Mouse (Mus musculus) neural tube, embryonic 14.5 days (tissue): Measurements from ENCODE around the gene Cnr1. TPM values are rescaled to one million over a fixed set of nuclear protein-coding genes. Genes with fewer than 3 reads are reported as not detected.

ENCODE experiments used
- ATAC-seq: fragments of 200-750 bp; cut with Nextera tagmentation; 2 replicates; pipeline ENCODE4 v1.8.0; 2017; ENCODE audit warnings: low read depth, mild to moderate bottlenecking, moderate TSS enrichment, moderate library complexity
- H3K27ac ChIP-seq: fragments of 300-500 bp; sonication (generic); 2 replicates; pipeline ENCODE4 v1.5.1; 2014; ENCODE audit warnings: low read depth, mild to moderate bottlenecking, control low read depth, low read length, moderate library complexity, mixed read lengths
- H3K27me3 ChIP-seq: fragments of 300-500 bp; sonication (generic); 2 replicates; pipeline ENCODE4 v1.6.1; 2014; ENCODE audit warnings: low read length; ENCODE audit not compliant: control insufficient read depth, insufficient read depth
- H3K36me3 ChIP-seq: fragments of 300-500 bp; sonication (generic); 2 replicates; pipeline ENCODE4 v1.6.1; 2014; ENCODE audit warnings: low read length, mixed read lengths; ENCODE audit not compliant: control insufficient read depth, insufficient read depth
- H3K4me1 ChIP-seq: fragments of 300-500 bp; sonication (generic); 2 replicates; pipeline ENCODE4 v1.6.1; 2014; ENCODE audit warnings: low read length; ENCODE audit not compliant: control insufficient read depth, insufficient read depth
- H3K4me2 ChIP-seq: fragments of 300-500 bp; sonication (generic); 2 replicates; pipeline ENCODE4 v1.6.1; 2014; ENCODE audit warnings: mild to moderate bottlenecking, low read depth, low read length, control low read depth
- H3K4me3 ChIP-seq: fragments of 300-500 bp; sonication (generic); 2 replicates; pipeline ENCODE4 v1.5.1; 2014; ENCODE audit warnings: low read depth, low read length, control low read depth, mixed read lengths
- H3K9ac ChIP-seq: fragments of 300-500 bp; sonication (generic); replicated peaks from 2 replicates; pipeline ENCODE4 v1.6.1; 2014; ENCODE audit warnings: low read depth, mild to moderate bottlenecking, control low read depth, low read length, mixed read lengths
- H3K9me3 ChIP-seq: fragments of 300-500 bp; sonication (generic); 2 replicates; pipeline ENCODE4 v1.6.1; 2016; ENCODE audit warnings: low read length; ENCODE audit not compliant: control insufficient read depth
- WGBS: fragments of 180-500 bp; shearing (Covaris S2); extraction: QIAGEN DNeasy Blood & Tissue Kit; methylation state at CpG from one replicate; pipeline ENCODE4 v1.1.7; 2014; 5-methylcytosine and 5-hydroxymethylcytosine counted together
- polyA plus RNA-seq: library from polyadenylated mRNA; unstranded; fragments of >200 nt; fragmentation: Nextera tagmentation; extraction: Ambion mirVana; gene quantifications from 2 replicates; pipeline ENCODE4 v1.2.1, GENCODE M21; 2014

The Cnr1 gene
- polyA plus RNA-seq, 1 experiment from 2014 or later = 88.0 TPM

DNA sequence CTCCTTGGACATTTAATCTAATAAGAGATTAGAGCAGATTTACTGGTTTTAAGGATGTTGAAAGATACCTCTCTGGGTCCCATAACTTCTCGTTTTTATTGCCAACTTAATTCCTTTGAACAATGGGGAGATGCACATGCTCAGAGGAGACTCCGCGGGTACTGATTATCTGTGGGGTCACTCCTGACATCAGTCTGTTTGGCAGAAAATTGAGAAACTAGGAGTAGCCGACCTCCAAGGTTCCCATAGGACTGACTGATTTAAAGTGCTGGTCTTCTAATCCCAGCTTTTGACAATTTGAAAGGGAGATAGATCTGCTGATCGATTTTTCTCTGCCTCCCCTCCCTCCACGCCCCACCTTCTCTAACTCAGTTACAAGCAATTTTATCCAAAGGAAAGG, 1.6 kb downstream of the Cnr1 start:
- Histone ChIP-seq H3K4me3 (peak overlapping the region; percentile 79), H3K36me3 (no peaks in the 10 kb centered on the region), H3K9me3 (no peaks in the 10 kb centered on the region), H3K4me1 (0 out of 2 replicates have a peak, but pooled peaks cover 7% of the 10 kb centered on the region), H3K9ac (peak overlapping the region; percentile 37), H3K27me3 (peaks cover 3% of the 10 kb centered on the region; the same call in 1 of the 2 replicates), H3K27ac (peak overlapping the region; percentile 52; the same call in 1 of the 2 replicates), H3K4me2 (peak overlapping the region; percentile 35)
- ATAC-seq = no peak
- 32% methylated on average over 6 of the region's 6 CpGs for WGBS

DNA sequence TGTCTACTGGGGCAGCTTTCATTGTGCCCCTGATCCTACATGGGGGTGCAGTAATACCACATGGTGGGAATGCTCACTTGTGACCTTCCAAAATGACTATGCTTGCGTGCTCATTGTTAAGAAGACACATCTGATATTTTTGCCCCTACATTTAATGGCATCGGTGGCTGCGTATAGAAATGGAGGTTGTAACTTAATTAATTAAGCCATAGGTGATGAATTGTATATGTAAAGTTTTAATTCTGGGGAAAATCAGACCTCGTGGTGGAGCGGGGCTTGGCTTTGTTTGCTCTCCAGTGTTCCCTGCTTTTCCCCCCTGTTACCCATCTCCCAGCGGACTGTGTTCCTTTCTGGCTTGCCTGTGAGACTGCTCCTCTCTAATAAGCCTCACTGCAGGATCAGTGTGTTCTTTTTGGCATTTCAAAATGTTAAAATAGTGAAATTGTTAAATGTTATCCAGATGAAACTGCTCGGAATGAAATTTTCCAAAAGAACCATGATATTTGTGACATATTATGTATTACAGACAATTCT, 2.4 kb downstream of the Cnr1 start:
- H3K4me2 ChIP-seq = peak overlapping the region; percentile 35
- H3K4me3 ChIP-seq = peak overlapping the region; percentile 79
- no peaks in the 10 kb centered on the region for H3K36me3 ChIP-seq
- ATAC-seq = no peak
- H3K4me1 ChIP-seq = 0 out of 2 replicates have a peak, but pooled peaks cover 7% of the 10 kb centered on the region
- peak overlapping the region; percentile 37 for H3K9ac ChIP-seq
- peaks cover 3% of the 10 kb centered on the region; the same call in 1 of the 2 replicates for H3K27me3 ChIP-seq
- H3K9me3 ChIP-seq = no peaks in the 10 kb centered on the region
- WGBS = 65% methylated on average over 7 of the region's 7 CpGs
- H3K27ac ChIP-seq = peak overlapping the region; percentile 52; the same call in 1 of the 2 replicates

DNA sequence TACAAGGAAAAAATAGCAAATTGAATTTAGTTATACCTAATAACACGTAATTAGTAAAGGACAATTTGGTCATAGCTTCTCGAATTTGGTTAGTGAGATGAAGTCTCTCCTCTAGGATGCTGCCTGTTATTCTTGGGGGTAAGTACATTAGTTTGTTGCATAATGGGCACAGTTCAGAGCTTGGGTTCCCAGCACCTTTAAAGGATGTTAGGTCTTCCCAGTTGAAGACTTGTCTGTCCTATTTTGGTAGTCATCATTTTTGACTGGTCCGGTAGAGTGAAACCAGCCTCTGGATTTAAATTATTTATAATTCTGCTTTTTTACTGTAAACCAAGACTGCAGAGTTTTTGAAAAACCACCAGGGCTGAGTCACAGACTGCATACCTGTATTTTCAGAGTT, 3.3 kb downstream of the Cnr1 start:
- H3K9ac ChIP-seq = no peak overlapping the region
- no peak for ATAC-seq
- H3K4me3 ChIP-seq = peak overlapping the region; percentile 79

DNA sequence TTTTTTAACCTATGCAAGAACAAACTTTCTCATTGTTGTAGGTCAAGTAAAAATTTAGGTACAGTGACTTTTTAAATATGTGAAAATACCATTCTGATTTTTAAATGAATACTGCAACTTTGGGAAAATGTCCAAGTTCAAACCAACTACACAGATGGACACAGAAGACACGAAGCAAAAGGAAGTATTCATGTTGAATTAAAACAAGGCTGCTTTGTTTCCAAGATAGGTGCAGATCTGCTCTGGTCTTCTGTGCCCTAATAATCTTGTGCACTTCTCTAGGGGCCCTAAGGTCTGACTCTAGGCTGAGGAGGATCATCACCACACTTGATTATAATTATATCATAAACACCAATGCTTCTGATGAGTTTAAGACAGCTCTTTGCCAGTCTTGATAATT, 4.1 kb downstream of the Cnr1 start:
- no peak overlapping the region for H3K4me2 ChIP-seq
- 0 out of 2 replicates have a peak, but pooled peaks cover 3% of the 10 kb centered on the region for H3K4me1 ChIP-seq
- H3K9me3 ChIP-seq = no peaks in the 10 kb centered on the region
- ATAC-seq = no peak
- no peak overlapping the region for H3K4me3 ChIP-seq
- no peak overlapping the region for H3K27ac ChIP-seq
- WGBS = 54% methylated on average over 1 of the region's 1 CpGs
- no peaks in the 10 kb centered on the region for H3K36me3 ChIP-seq
- H3K9ac ChIP-seq = no peak overlapping the region
- peaks cover 3% of the 10 kb centered on the region; the same call in 1 of the 2 replicates for H3K27me3 ChIP-seq

More for the DNA sequence above, 3.3 kb downstream of the Cnr1 start:
- 90% methylated on average over 3 of the region's 3 CpGs for WGBS
- peaks cover 3% of the 10 kb centered on the region; the same call in 1 of the 2 replicates for H3K27me3 ChIP-seq
- H3K4me2 ChIP-seq = peak overlapping the region; percentile 35
- 0 out of 2 replicates have a peak, but pooled peaks cover 7% of the 10 kb centered on the region for H3K4me1 ChIP-seq
- H3K9me3 ChIP-seq = no peaks in the 10 kb centered on the region
- H3K36me3 ChIP-seq = no peaks in the 10 kb centered on the region
- H3K27ac ChIP-seq = no peak overlapping the region

DNA sequence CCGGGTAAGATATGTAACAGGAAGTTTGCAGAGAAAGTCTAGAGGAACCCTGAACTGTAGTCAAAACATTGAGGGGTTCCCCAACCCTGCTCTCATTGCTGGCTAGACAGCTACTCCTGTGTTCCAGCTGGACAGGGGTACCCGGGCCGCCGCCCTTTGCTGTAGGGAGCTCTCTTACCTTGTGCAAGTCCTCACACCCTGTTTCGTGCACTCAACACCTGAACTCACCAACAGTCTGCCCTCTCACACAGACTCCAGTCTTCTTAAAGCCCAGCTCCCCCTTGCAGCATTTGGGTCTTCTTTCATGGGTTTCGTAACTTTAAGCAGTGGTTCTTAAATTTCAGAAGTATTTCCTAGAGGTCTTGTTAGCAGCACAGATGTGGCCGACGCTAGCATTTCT, 7.0 kb downstream of the Cnr1 start:
- no peak for ATAC-seq
- Histone ChIP-seq H3K4me2 (no peak overlapping the region), H3K4me3 (no peak overlapping the region), H3K9me3 (no peaks in the 10 kb centered on the region), H3K36me3 (no peaks in the 10 kb centered on the region), H3K27me3 (no peaks in the 10 kb centered on the region), H3K4me1 (0 out of 2 replicates have a peak, but pooled peaks cover 2% of the 10 kb centered on the region), H3K27ac (no peak overlapping the region), H3K9ac (no peak overlapping the region)
- WGBS = 89% methylated on average over 8 of the region's 8 CpGs

DNA sequence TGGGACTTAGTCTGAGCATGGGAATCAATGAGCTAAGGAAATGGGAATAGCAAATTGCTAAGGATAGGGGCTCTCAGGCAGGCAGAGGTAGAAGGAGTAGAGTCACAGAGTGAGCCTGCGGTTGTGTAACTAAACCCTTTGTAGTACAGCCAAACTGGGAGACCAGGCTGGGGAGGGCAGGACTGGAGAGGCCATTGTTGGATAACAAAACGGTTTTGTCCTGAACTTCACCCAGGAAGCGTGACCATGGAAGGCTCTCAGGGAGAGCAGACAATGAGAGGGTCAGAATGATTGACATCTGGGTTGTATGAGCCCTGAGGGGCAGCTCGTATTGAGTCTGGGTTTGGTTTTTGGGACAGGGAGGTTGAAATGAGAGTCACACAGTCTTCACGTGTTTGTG, 17.2 kb downstream of the Cnr1 start:
- no peak for ATAC-seq
- H3K4me2 ChIP-seq = no peak overlapping the region
- no peak overlapping the region for H3K9ac ChIP-seq
- H3K36me3 ChIP-seq = peaks cover 4% of the 10 kb centered on the region; the same call in 1 of the 2 replicates
- WGBS = 18% methylated on average over 5 of the region's 5 CpGs
- no peaks in the 10 kb centered on the region for H3K27me3 ChIP-seq
- H3K9me3 ChIP-seq = no peaks in the 10 kb centered on the region
- H3K4me1 ChIP-seq = no peaks in the 10 kb centered on the region
- no peak overlapping the region for H3K4me3 ChIP-seq
- no peak overlapping the region for H3K27ac ChIP-seq

DNA sequence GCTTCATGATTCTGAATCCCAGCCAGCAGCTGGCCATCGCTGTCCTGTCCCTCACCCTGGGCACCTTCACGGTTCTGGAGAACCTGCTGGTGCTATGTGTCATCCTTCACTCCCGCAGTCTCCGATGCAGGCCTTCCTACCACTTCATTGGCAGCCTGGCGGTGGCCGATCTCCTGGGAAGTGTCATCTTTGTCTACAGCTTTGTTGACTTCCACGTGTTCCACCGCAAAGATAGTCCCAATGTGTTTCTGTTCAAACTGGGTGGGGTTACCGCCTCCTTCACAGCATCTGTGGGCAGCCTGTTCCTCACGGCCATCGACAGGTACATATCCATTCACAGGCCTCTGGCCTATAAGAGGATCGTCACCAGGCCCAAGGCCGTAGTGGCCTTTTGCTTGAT, 19.5 kb downstream of the Cnr1 start:
- Histone ChIP-seq H3K36me3 (peaks cover 4% of the 10 kb centered on the region; the same call in 1 of the 2 replicates), H3K4me1 (no peaks in the 10 kb centered on the region), H3K9ac (no peak overlapping the region), H3K4me3 (no peak overlapping the region), H3K9me3 (no peaks in the 10 kb centered on the region), H3K4me2 (no peak overlapping the region), H3K27me3 (no peaks in the 10 kb centered on the region), H3K27ac (no peak overlapping the region)
- WGBS = 96% methylated on average over 13 of the region's 13 CpGs
- no peak for ATAC-seq

DNA sequence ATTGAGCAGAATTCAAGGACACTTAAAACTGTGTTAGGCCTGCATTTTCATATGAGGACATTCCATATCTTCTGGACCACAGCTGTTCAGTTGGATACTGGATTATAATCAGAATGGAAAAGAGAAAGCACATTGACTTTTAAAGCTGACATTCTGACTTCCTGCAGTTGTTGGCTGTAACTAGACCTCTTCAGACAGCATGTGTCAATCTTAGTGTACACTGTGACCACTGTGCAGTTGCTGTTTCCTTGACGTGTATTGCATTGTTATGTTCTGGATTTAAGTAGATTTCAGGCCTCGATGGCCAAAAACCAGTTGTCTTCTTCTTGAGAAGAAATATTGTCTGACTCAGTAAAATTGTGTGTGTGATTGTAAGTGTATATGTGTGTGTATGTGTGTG, 21.3 kb downstream of the Cnr1 start:
- no peaks in the 10 kb centered on the region for H3K4me1 ChIP-seq
- H3K27ac ChIP-seq = no peak overlapping the region

DNA sequence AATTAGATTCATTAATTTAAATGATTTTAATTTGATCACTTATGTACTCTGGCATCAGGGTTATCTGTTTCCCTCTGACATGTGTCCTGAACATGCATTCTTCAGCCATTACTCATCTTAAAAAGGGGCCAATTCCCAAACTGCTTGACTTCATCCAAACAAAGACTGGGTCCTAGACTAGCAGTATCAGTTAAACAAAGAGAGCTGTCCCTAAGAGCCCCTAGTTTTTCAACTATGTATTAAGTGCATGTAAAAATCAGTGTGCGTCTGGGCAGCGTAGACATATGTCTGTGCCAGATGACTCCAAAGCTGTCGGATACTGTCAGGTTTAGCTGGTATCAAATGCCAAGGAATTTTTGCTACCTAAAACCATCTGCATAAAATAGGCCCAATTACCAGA, 23.2 kb downstream of the Cnr1 start:
- Histone ChIP-seq H3K9ac (no peak overlapping the region), H3K36me3 (peaks cover 4% of the 10 kb centered on the region; the same call in 1 of the 2 replicates), H3K9me3 (no peaks in the 10 kb centered on the region), H3K4me2 (no peak overlapping the region), H3K4me3 (no peak overlapping the region), H3K27me3 (no peaks in the 10 kb centered on the region), H3K4me1 (no peaks in the 10 kb centered on the region), H3K27ac (no peak overlapping the region)
- ATAC-seq = no peak
- WGBS = 84% methylated on average over 3 of the region's 3 CpGs

More for the DNA sequence above, 21.3 kb downstream of the Cnr1 start:
- H3K36me3 ChIP-seq = peaks cover 4% of the 10 kb centered on the region; the same call in 1 of the 2 replicates
- H3K27me3 ChIP-seq = no peaks in the 10 kb centered on the region
- H3K9me3 ChIP-seq = no peaks in the 10 kb centered on the region
- WGBS = 88% methylated on average over 2 of the region's 2 CpGs
- H3K4me3 ChIP-seq = no peak overlapping the region
- no peak overlapping the region for H3K4me2 ChIP-seq
- H3K9ac ChIP-seq = no peak overlapping the region
- ATAC-seq = no peak
